Mouse (Mus musculus): ENCODE data around the gene Pigs.

- TF ChIP-seq CTCF (IDR thresholded peaks at IDR 0.05; ENCODE audit: borderline replicate concordance, insufficient read depth, low read depth, low read length) (no peak), POLR2A (IDR thresholded peaks at IDR 0.05; ENCODE audit: borderline replicate concordance, insufficient read depth, low read length) (no peak)
Measured at GRCm38 (mm10) chr11:78385776-78386175, 57.6 kb downstream of the Pigs start.
